Mouse (Mus musculus): ENCODE data around the gene Bcl7c.
"Not testable (repeated sequence)": the region's sequence is repeated elsewhere in the genome, so short reads cannot be mapped to it uniquely, and the experiment has no call there.

The Bcl7c gene

DNA sequence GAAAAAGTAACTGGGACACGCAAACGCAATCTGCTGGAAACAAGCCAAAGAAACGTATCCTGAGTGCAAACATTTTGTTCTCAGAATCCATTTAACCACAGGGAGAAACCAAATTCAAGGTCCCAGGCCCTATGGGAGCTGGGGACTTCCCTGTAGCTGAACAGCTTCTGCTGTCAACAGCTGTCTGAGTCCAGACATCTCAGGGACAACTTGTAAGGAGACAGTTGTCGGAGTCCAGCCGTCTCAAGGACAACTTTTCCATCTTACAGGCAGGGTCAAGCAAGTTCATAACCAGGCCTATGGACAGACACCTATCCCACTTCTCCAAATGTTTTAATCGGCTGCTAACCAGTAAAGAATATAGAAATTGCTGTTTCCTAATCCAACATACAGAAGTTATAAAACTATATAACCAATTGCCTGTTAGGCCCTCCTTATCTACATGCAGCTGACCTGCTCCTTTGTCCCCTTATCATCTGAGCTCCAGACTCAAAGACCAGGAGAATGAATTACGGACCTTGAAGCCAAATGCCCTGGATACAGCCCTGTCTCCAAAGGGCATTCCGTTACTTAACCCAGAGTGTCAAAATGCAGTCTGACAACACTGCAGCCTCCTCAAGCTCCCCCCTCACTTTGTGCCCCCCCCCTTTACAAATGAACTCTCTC is 26.7 kb downstream of the Bcl7c start:
- DNase-seq: no peak

DNA sequence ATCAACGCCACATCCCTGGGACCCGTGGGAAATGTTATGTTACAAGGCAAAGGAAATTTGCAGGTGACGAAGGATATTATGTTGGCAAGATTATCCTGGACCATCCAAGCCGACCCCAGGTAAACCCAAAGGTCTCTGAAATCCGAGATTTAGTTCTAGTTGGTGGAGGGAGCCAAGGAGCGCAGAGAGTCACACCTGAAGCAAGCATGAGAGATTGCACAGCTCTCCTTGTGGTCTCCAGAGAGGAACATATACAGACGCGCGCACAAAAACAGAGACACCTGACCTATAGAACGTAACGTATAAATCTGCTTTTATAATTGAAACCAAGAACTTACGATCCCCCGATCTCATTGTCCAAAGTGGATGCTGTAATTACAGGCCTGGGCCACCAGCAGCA is 28.2 kb downstream of the Bcl7c start:
- DNase-seq: no peak

DNA sequence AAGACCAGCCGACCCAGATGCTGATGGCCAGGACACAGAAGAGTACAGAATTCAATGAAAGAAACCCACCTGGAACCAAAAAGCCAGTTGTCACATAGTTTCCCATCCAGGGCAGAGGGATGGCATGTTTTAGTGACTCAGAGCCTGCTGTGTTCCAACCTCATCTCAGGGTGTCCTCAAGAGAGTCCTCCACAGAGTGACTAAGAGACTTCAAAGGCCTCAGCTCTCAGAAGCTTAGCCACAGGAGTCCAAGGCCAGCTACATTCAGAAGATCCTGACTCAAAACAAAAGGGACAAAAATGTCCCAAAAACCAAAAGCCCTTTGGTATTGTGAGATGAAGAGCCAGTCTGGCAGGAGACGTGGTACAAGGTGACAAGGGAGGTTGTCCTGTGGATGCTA is 29.9 kb downstream of the Bcl7c start:
- no peak for DNase-seq

DNA sequence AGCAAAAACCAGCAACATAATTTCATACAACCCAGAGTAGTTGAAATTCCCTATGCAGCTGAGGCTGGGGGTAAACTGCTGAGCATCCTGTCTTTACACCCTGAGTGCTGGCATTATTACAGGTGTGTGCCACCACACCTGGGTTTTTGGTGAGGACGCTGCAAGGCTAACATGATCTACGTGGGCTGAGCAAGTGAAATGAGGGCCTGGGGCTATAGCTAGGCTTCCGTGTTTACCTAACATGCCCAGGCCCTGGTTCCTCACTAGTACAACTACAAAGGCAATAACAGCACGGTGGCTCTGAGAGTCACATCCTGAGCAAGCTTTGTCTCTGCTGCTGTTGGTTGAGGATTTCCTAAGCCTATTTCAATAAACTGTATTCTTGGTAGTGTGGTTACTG is 31.1 kb downstream of the Bcl7c start:
- no peak for DNase-seq

DNA sequence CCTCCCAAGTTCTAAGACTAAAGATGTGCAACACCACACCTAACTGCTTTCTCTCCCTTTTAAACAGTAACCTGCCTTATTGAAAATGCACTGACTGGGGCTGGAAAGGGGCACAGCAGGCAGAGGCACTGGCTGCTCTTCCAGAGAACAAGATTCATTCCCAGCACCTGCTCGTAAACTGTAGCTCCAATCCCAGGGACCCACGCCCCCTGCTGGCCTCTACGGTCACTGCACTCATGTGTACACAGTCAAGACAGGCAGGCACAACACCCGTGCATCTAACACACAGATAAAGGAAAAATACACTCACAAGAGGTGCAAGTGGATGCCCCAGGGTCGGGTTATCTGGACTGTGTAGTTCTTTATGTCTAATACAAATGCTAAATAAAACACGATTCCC is 31.7 kb downstream of the Bcl7c start:
- DNase-seq: peak; percentile 69

DNA sequence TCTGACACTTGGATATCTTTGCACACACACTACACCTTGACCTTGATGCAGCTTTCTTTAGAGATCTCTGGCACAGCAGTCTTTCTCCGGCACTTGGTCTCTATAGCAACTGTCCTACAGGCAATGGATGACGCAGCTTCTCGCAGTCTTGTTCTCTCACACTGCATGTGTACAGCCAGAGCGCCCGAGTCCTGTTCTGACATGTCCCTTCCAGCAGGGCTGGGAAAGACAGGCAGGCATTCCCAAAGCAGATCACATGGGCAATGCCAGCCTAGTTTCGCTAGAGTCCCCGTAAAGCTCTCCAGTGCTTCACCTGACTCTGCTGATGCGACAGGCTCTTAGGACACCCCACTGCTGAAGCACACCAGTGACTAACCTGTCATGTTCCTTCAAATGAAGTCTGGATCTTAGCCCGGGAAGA is 33.3 kb downstream of the Bcl7c start:
- DNase-seq: no peak

DNA sequence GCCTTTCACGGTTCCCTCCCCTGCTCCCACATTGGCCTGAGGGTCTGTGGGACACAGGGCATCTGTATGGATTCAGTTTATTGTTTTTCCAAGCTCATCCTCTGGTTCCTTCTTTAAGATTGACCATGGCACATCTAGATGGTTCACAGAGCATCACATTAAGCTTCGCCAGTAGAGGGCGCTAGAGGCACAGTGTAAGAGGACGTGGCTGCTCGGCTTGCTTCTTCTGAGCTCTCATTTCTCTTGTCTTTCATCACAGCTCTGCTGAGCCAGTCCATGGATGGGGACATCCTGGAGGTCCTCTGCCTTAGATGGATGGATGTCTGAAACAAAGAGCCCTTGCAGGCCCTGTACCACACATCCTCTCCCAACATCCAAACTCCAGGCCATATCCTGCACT is 33.8 kb downstream of the Bcl7c start:
- DNase-seq: peak; percentile 82

DNA sequence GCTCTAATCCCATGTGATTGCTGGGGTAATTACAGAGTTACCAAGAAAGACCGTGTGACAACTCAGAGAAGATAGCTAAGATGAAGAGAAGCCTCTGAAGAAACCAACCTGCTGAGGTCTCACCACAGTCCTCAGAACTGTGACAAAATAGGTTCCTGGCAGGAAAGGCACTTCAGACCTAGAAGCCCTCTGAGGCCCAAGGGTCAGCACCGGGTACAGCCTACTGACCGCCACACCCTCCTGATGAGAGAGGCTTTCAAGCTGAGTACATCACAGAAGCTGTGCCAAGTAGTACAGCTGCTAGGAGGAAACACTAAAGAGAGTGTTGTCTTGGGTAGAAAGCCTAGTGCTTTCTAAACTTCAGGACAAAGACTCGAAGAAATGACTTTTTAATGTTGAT is 36.0 kb downstream of the Bcl7c start:
- no peak for DNase-seq

DNA sequence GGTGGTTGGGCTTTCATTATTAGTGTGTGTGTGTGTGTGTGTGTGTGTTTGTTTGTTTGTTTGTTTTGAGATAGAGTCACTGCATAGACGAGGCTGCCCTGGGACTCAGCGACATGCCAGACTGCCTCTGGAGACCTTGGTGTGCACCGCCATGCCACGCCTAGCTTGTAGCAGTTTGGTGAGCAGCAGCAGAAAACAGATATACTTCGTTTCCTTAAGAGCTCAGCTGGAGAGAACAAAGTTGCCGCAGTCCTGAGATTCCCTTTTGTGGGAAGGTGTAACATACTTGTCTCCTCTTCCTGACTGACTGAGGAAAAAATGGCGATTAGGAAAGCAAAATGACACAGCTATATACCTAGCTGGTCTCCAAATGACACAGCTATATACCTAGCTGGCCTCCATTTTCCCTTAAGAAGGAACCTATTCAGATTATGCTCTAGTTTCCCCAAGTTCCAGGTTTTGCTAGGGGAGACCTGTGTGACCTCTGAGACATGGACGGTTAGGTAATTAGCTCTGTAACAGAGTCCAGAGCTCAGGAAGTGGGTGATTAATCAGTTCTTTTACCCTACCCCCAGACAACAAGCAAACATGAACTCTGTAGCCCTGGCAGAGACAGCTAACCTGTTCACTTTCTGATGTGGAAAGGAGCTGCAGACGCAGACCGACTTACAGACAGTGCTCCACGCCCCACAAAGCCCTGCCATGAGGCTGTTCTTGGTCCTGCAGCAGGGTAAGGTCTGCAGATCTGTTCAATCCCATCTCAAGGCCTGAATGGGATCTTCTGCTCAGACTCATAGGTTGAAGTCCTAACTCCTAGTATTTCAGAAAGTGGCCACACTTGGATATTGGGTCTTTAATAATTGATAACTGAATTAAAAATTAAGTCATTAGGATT is 36.6 kb downstream of the Bcl7c start:
- no peak for DNase-seq

DNA sequence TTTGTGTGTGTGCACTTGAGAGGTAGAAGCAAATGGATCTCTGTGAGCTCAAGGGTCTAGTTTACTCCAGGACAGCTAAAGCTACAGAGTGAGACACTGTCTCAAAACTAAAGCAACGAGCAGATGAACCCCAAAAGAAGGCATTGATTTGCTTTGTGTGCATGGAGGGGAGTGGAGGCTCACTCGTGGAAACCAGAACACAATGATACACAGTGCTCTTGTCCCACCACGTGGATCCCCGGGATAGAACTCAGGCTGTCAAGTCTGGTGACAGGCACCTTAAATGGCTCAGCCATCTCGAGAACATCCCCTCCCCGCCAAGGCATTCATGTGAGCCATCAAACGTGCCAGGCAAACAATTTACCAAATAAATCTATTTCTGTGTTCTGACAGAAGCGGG is 41.6 kb downstream of the Bcl7c start:
- no peak for DNase-seq

DNA sequence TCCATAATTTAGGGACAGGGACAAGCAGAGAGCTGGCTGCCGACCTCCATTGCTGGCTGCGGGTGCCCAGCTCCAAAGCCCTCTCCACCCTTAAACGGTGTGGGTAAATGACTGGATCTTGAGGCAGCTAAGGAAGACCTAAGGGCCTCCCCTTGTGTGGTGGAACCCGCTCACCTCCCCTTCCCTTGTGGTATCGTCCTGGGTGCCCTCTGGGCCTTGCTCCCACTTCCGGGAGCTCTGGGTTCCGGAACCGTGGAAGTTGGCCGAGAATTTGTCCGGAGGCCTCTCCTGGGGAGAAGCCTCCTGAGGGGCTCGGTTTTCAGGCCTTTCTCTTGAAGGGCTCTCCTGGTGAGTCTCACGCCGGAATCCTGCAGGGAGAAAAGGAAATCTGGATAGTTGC is 42.1 kb downstream of the Bcl7c start:
- DNase-seq: no peak

DNA sequence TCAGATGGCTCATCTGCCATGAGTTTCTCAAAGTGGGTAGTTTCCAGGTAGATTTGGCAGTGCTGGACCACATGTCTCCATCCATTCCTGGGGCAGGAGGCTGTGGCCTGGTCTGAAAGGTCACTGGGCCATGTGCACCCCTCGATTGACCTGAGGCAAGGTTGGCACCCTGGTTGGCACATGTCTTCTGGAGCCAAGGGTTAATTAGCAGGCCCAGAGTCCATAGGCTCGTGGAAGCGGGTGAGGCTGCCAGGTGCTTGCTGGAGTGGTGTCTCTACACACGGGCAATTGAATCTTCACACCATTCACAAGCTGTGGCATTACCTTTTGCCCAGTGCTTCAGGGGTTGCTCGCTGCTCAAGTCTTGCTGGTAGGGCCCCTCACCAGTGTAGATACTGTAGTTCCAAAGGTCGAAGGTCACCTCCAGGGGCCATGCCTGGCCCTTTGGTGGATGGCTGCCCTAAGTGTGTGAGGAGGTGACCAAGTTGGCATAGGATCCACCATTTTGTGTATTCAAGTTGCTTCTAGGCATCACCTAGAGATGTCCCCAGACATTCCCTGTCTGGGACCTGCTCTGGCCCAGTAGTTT is 42.6 kb downstream of the Bcl7c start:
- DNase-seq: peak; percentile 53

DNA sequence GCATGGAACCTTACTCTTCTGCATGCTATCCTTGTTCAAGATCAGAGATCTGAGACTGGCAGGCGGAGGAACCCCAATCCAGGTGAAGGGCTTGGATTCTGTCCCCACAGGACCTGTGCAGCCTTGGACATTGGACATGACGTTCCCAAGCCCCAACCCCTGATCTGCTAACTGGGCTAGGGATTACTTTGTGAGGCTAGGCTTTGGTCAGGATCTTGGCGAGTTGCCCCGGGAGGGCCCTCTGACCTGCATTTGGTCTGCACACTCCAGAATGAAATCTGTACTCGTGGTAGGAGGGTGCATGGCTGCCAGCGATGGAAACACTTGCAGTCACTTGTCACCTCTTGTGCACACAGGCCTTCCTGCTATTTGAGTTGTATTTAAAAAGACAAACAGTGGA is 45.8 kb downstream of the Bcl7c start:
- peak; percentile 66 for DNase-seq

DNA sequence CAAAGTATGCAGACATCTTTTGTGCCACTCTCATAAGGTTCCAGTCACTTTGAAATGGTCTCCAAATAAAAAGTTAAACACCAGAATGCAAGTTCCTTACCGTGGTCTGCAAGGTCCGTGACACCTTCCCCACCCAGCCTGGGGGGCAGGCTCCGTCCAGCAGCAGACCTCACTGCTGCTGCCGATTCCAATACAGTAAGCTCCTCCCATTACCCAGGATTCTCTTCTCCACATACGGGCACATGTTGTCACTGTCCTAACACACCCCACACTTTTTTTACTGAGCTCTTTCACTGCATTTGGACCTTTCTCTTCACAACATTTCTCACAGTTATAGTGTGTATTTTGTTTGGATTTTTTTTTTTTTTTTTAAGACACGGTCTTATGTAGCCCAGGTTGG is 46.9 kb downstream of the Bcl7c start:
- no peak for DNase-seq

DNA sequence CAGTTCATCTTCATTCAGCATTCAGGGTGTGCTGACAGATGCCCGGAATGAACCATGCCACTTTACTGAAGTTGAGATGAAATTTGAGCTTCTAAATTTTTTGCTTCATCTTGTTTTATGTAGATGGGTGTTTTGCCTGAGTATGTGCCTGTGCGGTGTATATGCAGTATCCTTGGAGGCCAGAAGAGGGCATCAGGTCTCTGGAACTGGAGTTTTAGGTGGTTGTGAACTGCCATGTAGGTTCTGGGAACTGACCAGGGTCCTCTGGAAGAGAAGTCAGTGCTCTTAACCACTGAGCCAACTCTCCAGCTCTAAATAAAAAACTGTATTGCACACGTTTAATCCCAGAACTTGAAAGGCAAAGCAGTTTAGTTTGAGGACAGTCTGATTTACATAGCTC is 47.9 kb downstream of the Bcl7c start:
- no peak for DNase-seq

DNA sequence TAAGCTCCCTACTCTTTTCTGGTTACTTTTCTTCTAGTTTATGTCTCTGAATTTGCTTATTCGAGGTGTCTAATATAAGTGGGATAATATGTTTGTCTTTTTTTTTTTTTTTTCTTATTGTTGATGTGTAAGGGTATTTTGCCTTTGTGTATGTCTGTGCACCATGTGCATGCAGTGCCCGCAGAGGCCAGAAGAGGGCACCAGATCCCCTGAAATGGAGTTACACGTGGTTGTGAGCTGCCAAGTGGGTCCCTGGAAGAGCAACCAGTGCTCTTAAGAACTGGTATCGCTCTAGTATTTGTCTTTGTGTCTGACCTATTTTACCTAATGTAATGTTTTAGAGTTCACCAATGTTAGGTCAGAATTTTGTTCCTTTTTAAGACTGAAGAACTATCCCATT is 51.8 kb downstream of the Bcl7c start:
- DNase-seq: peak; percentile 84

DNA sequence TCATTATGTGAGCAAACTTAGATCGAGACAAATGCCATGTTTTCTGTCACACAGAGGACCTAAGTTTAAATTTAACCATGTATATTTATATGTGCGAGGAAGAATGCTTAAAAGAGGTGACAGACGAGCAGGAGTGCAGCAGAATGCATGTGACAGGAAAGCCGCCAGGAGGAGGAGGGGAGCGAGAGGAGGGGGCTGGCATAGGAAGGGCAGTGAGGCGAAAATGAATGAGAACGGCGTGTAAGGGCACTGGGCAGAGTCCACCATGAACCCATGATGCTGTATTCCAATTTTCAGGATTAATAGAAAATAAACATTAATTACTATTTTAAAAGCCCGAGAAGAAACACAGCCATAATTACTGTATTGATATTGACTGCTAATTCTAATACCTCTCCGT is 54.4 kb downstream of the Bcl7c start:
- DNase-seq: no peak

DNA sequence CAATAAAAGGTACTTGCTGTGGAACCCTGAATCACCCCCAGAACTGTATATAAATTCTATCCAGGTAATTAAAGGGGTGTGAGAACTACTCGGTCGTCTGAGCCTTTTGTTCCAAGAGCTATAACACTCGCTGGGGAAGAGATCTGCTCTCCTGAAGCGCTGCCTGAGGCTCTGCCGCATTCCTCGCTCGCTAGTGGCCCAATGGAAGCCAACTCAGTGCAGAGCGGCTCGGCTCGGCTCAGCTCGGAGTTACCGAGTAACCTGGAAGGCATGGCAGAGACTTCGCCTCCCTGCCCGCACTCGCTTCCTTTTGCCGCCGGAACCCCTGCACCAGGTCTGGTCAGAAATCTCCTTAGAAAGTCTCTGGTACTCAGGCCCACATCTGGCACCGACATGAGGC is 56.7 kb downstream of the Bcl7c start:
- peak; percentile 53 for DNase-seq

DNA sequence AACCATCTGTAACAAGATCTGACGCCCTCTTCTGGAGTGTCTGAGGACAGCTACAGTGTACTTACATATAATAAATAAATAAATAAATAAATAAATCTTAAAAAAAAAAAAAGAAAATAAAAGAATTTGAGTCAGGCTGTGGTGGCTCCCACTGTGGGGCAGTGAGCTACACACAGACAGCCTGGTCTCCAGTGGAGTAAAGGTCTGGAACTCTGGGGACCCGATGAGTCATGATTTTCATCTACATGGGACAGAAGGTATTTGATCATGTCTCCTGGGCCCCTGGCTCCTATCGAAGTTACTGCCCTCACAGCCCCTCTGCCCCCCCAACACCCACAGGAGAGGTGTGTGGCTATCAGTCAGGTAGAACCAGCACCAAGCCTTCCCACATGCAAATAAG is 57.1 kb downstream of the Bcl7c start:
- DNase-seq: no peak

DNA sequence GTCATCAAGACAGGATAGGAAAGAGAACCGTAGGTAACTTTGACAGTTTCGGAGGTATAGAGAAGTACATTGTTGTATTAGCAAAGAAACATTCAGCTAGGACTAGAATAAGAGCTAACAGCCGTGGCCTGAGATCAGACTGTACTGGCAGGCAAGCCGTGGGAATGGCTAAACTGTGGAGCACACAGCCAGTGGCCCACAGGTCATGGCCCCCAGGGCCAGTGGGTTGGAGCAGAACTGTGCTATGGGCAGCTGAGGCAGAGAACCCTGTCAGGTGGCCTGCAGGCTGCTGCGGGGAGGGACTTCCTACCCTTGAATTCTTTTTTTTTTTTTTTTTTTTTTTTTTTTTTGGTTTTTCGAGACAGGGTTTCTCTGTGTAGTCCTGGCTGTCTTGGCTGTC is 59.5 kb downstream of the Bcl7c start:
- DNase-seq: no peak

DNA sequence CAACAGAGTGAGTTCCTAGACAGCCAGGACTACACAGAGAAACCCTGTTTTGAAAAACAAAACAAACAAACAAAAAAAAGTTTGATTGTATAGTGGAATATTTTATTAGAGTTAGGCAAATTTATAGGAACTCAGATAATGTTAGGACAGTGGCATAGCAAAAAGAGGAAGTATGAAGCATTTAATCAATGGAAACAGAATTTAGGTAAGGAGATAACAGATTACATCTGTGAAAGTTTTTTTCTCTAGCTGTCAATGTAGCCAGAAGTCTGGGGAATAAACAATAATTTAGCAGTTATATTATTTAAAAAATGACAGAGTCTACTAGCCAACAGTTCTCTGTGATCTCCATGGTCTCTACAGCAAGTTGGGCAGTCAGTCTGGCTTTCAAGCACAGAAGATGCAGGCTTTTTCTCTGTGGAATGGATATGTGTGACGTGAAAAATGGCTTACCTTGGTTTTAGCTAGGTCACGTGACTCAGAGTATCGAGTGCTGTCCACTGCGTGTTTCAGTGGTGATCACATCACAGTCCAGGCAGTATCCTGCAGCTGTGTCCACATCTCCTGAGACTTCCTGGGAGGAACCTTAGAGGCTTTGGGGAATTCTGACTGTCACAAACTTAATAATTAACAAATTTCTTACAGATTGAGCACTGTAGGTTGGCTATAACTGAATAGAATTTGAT is 60.1 kb downstream of the Bcl7c start:
- DNase-seq: no peak

DNA sequence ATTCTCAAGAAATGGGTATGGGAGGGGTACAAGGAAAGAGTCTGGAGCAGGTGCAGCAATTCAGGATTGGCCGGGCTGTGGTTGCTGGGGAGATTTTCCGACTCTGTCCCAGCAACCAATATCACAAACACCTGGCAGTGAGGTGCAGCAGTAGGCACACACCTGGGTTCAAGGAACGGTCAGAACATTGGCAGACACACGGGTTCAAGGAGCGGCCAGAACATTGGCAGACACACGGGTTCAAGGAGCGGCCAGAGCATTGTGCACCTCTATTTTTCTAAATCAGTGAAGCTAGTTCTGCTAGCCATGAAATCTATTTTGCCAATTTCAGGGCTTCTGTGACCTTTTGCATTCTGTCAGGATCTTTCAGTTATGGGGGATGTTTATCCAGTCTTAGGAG is 61.2 kb downstream of the Bcl7c start:
- not testable (repeated sequence) for DNase-seq

DNA sequence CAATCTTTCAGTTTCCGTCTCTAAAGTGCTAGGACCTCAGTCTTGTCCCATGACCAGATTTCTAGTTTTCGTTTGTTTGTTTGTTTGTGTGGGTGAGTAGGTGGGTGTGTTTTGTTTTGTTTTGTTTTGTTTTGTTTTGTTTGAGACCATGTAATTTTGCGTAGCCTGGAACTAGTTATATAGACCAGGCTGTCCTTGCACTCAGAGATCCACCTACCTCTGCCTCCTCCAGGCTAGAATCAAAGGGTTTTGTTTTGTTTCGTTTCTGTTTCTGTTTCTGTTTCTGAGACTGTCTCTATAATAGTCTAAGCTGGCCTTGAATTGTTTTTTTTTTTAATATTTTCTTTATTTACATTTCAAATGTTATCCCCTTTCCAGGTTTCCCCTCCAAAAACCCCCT is 62.4 kb downstream of the Bcl7c start:
- no peak for DNase-seq

DNA sequence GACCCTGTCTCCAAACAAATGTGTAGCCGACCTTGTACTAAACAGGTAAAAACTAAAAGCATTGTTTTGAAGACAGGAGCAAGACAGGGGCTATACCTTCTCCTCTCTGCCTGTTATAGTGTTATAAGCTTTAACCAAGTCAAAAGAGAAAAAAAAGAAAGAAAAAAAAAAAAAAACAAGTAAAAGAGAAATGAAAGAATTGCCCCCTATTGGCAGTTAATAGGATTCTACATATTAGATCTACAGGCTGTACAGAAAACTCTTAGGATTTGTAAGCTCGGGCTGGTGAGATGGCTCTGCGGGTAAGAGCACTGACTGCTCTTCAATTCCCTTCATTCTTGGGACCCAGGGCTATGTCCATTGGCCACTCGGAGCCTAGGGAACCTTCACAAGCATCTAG is 66.5 kb downstream of the Bcl7c start:
- no peak for DNase-seq
